8 mouse cellular contexts compared by ENCODE assay signal in the genomic region with DNA sequence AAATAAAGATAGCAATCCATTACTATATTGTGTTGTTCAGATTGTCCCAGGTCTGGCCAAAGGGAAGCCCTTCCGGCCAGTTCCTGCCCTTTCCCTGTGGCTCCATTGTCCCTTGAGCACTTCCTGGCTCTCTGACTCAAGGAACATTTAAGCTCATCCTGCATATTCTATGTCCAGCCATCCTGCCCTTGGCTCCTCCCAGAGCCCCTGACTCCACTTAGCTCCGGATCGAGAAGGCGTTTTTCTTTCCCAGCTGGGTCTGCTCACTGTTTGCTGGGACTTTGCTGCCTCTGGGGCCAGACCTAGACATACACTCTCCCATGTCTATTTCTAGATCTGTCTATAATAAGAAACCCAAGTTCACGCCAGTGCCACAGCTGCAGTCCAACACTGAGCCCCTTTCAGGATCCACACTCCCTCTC. TPM values are rescaled to one million over a fixed set of nuclear protein-coding genes. Genes with fewer than 3 reads are reported as not detected.
DNase-seq lines count a peak whose midpoint lies in the region; ATAC-seq and TF ChIP-seq lines count a peak whose summit lies in the region.

No protein-coding gene starts in this region.

- no peak for ATAC-seq in neural tube, embryonic 11.5 days (ENCODE audit: insufficient read depth, low FRiP score, low TSS enrichment)
- peak; percentile 53 for ATAC-seq in stomach, postnatal 0 days (ENCODE audit: low FRiP score, low TSS enrichment)

- no peak overlapping the region for H3K4me2 ChIP-seq in neural tube, embryonic 11.5 days (ENCODE audit: low read depth)
- H3K4me2 ChIP-seq in stomach, postnatal 0 days (replicated peaks; ENCODE audit: low read depth), result 0 out of 2 replicates have a peak overlapping the region, but pooled peaks have one; percentile 3

- 51% methylated on average over 5 of the region's 5 CpGs for WGBS in neural tube, embryonic 11.5 days
- WGBS in stomach, postnatal 0 days, result 26% methylated on average over 5 of the region's 5 CpGs

- H3K27me3 ChIP-seq in neural tube, embryonic 11.5 days (ENCODE audit: control insufficient read depth, insufficient read depth, low read length), result no peaks in the 10 kb centered on the region
- H3K27me3 ChIP-seq in stomach, postnatal 0 days (ENCODE audit: control insufficient read depth, insufficient read depth, low read length), result no peaks in the 10 kb centered on the region

- TF ChIP-seq CTCF in stomach, postnatal 0 days (IDR thresholded peaks at IDR 0.05; ENCODE audit: low read depth), result no peak

- no peaks in the 10 kb centered on the region for H3K36me3 ChIP-seq in neural tube, embryonic 11.5 days (ENCODE audit: control insufficient read depth, insufficient read depth, low read length)
- no peaks in the 10 kb centered on the region for H3K36me3 ChIP-seq in stomach, postnatal 0 days (ENCODE audit: control insufficient read depth, insufficient read depth, low read length)

- H3K27ac ChIP-seq in neural tube, embryonic 11.5 days (ENCODE audit: low read depth, low read length), result 0 out of 2 replicates have a peak overlapping the region, but pooled peaks have one; percentile 5
- H3K27ac ChIP-seq in stomach, postnatal 0 days (replicated peaks), result 0 out of 2 replicates have a peak overlapping the region, but pooled peaks have one; percentile 14

- no peak overlapping the region for H3K4me3 ChIP-seq in neural tube, embryonic 11.5 days (ENCODE audit: low read depth, low read length)
- H3K4me3 ChIP-seq in stomach, postnatal 0 days (ENCODE audit: low read depth, low read length), result no peak overlapping the region

- H3K9me3 ChIP-seq in neural tube, embryonic 11.5 days (ENCODE audit: control insufficient read depth, low read length), result no peaks in the 10 kb centered on the region
- H3K9me3 ChIP-seq in stomach, postnatal 0 days (ENCODE audit: control insufficient read depth, low read length), result no peaks in the 10 kb centered on the region

- no peak for TF ChIP-seq EP300 in stomach, postnatal 0 days (optimal IDR thresholded peaks at IDR 0.05)

- H3K4me1 ChIP-seq in neural tube, embryonic 11.5 days (ENCODE audit: control insufficient read depth, insufficient read depth, low read length), result no peaks in the 10 kb centered on the region
- no peaks in the 10 kb centered on the region; the same call in 1 of the 2 replicates for H3K4me1 ChIP-seq in stomach, postnatal 0 days (replicated peaks; ENCODE audit: control insufficient read depth, insufficient read depth)

- DNase-seq in heart, adult 11 months, result peak; percentile 96
- DNase-seq in heart, adult 9 months (ENCODE audit: low spot score in 2 of 2), result no peak
- DNase-seq in neural tube, embryonic 11.5 days (ENCODE audit: low spot score), result no peak
- DNase-seq in neural tube, embryonic 10.5 days (ENCODE audit: extremely low spot score, low spot score), result no peak
- DNase-seq in kidney, postnatal 4 days, result peak; percentile 66 to 75
- DNase-seq in stomach, postnatal 0 days (ENCODE audit: low spot score), result no peak
- DNase-seq in frontal cortex, postnatal 36 days (ENCODE audit: low spot score in 2 of 2), result no peak
- no peak for DNase-seq in cerebellum, postnatal 4 days (ENCODE audit: low spot score in 2 of 2)

- no peak overlapping the region for H3K9ac ChIP-seq in neural tube, embryonic 11.5 days (ENCODE audit: low read length)
- no peak overlapping the region for H3K9ac ChIP-seq in stomach, postnatal 0 days (ENCODE audit: low read length)

RNA-seq across cellular contexts. Expression of a gene that starts 26.1 kb away (rescaled TPM):
- polyA plus RNA-seq in neural tube, embryonic 11.5 days (2014; fragmentation: Nextera tagmentation; extraction: Ambion mirVana), result 19.7 and 22.7 TPM in 2 replicates
- polyA plus RNA-seq in stomach, postnatal 0 days (2015; fragmentation: Nextera tagmentation; extraction: Ambion mirVana), result 2.7 and 2.9 TPM in 2 replicates

RNA-seq across cellular contexts. Expression of a gene that starts 55.5 kb away (rescaled TPM):
- polyA plus RNA-seq in neural tube, embryonic 11.5 days (2014; fragmentation: Nextera tagmentation; extraction: Ambion mirVana), result 74.2 and 79.1 TPM in 2 replicates
- 40.5 and 42.3 TPM in 2 replicates for polyA plus RNA-seq in stomach, postnatal 0 days (2015; fragmentation: Nextera tagmentation; extraction: Ambion mirVana)

Comparison
In these comparisons a context has a peak if more than half of its experiments do, and no peak if none do; other contexts are left out.
1. DNase-seq: peak in heart, adult 11 months (single experiment) and kidney, postnatal 4 days (2 of 2); none in heart, adult 9 months (0 of 2), neural tube, embryonic 11.5 days (single experiment), neural tube, embryonic 10.5 days (single experiment), stomach, postnatal 0 days (single experiment), frontal cortex, postnatal 36 days (0 of 2) and cerebellum, postnatal 4 days (0 of 2).